ENCODE assay signal across 10 mouse cellular contexts in the genomic region with DNA sequence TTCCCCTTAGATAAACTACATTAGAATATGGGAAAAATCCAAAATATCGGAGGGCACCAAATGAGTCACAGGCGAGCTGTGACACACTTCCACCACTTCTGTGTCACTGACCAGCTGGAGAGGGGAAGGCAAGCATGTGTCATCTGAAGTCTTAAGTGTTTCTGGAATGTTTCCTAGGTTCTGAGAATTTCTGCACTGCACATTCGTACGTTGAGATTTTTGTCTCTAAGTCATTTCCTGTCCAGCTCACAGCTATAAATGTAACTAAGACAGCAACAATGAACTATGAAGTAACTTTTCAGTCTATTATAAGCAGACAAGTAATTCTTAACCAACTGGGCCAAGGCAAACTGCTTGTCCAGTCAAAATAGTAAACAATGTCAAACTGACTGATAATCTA. TPM values are rescaled to one million over a fixed set of nuclear protein-coding genes. Genes with fewer than 3 reads are reported as not detected.
DNase-seq lines count a peak whose midpoint lies in the region; ATAC-seq and TF ChIP-seq lines count a peak whose summit lies in the region.
"Had no signal": no experiment of that assay in that cellular context is flagged by ENCODE, and none has a peak within 500 bp of the region (broad histone marks: within the 10 kb centered on the region; RNA-seq: fewer than 3 reads in every experiment).

No protein-coding gene starts in this region.

- no peak overlapping the region for H3K4me2 ChIP-seq in lung, postnatal 0 days (replicated peaks; ENCODE audit: low read depth, low read length)
- no peak overlapping the region for H3K4me2 ChIP-seq in forebrain, embryonic 12.5 days

- peak; percentile 58; the same call in 1 of the 2 replicates for TF ChIP-seq EP300 in heart, adult 2 months (IDR thresholded peaks at IDR 0.05; ENCODE audit: insufficient read depth, low read depth, low read length)
- peak; percentile 98 for TF ChIP-seq EP300 in lung, postnatal 0 days (IDR thresholded peaks at IDR 0.05)

- peaks cover 38% of the 10 kb centered on the region for H3K36me3 ChIP-seq in heart, adult 2 months (ENCODE audit: control insufficient read depth, insufficient read depth, low read length)
- peaks cover 53% of the 10 kb centered on the region for H3K36me3 ChIP-seq in heart, embryonic 10.5 days
- H3K36me3 ChIP-seq in lung, postnatal 0 days (ENCODE audit: insufficient read depth, low read length): no peaks in the 10 kb centered on the region
- peaks cover 4% of the 10 kb centered on the region for H3K36me3 ChIP-seq in forebrain, embryonic 12.5 days (replicated peaks)

- WGBS in heart, adult 2 months: 6% methylated on average over 4 of the region's 4 CpGs
- WGBS in heart, embryonic 10.5 days: 60% methylated on average over 4 of the region's 4 CpGs
- 16% methylated on average over 4 of the region's 4 CpGs for WGBS in lung, postnatal 0 days
- 88% methylated on average over 4 of the region's 4 CpGs for WGBS in forebrain, embryonic 12.5 days

- H3K27ac ChIP-seq in heart, adult 2 months: peak overlapping the region; percentile 85
- H3K27ac ChIP-seq in heart, embryonic 10.5 days: no peak overlapping the region
- H3K27ac ChIP-seq in embryonic fibroblast, embryonic 13.5 days (ENCODE audit: insufficient read depth, low read length): peak overlapping the region; percentile 86
- H3K27ac ChIP-seq in lung, postnatal 0 days (ENCODE audit: low read length): peak overlapping the region; percentile 79
- H3K27ac ChIP-seq in forebrain, embryonic 12.5 days: no peak overlapping the region

- no peaks in the 10 kb centered on the region for H3K27me3 ChIP-seq in heart, adult 2 months (ENCODE audit: control insufficient read depth, insufficient read depth, low read length)
- no peaks in the 10 kb centered on the region for H3K27me3 ChIP-seq in heart, embryonic 10.5 days (ENCODE audit: insufficient read depth, poor library complexity, severe bottlenecking)
- H3K27me3 ChIP-seq in lung, postnatal 0 days (replicated peaks; ENCODE audit: insufficient read depth, low read length): no peaks in the 10 kb centered on the region
- H3K27me3 ChIP-seq in forebrain, embryonic 12.5 days: no peaks in the 10 kb centered on the region

- peak in 1 of 2 experiments; percentile 26 for DNase-seq in heart, adult 2 months
- no peak for DNase-seq in heart, embryonic 10.5 days (ENCODE audit: low spot score)
- DNase-seq in 416B (ENCODE audit: low read depth): peak; percentile 11
- peak; percentile 97 for DNase-seq in lung, postnatal 0 days (ENCODE audit: low spot score)
- no peak for DNase-seq in left cerebral cortex, adult 9 months (ENCODE audit: low spot score in 2 of 2)
- no peak for DNase-seq in gastrocnemius, adult 18-20 months (ENCODE audit: low spot score)

- TF ChIP-seq POLR2A in heart, adult 2 months (IDR thresholded peaks at IDR 0.05; ENCODE audit: insufficient read depth, low read depth, low read length): no peak
- no peak for TF ChIP-seq POLR2A in embryonic fibroblast, embryonic 13.5 days (IDR thresholded peaks at IDR 0.05; ENCODE audit: low read depth, low read length)

- peak; percentile 95 for ATAC-seq in lung, postnatal 0 days
- no peak for ATAC-seq in forebrain, embryonic 12.5 days (ENCODE audit: low FRiP score)

- H3K79me2 ChIP-seq in heart, adult 2 months (replicated peaks; ENCODE audit: control insufficient read depth, insufficient read depth, low read length): peaks cover 6% of the 10 kb centered on the region

- no peak for TF ChIP-seq CTCF in heart, adult 2 months (IDR thresholded peaks at IDR 0.05)
- no peak for TF ChIP-seq CTCF in embryonic fibroblast, embryonic 13.5 days (IDR thresholded peaks at IDR 0.05; ENCODE audit: borderline replicate concordance, insufficient read depth, low read length)
- TF ChIP-seq CTCF in lung, postnatal 0 days (IDR thresholded peaks at IDR 0.05): no peak

- peaks cover 12% of the 10 kb centered on the region for H3K4me1 ChIP-seq in heart, adult 2 months (ENCODE audit: control insufficient read depth, insufficient read depth, low read length)
- peaks cover 5% of the 10 kb centered on the region; the same call in 1 of the 2 replicates for H3K4me1 ChIP-seq in heart, embryonic 10.5 days
- H3K4me1 ChIP-seq in embryonic fibroblast, embryonic 13.5 days (ENCODE audit: control insufficient read depth, insufficient read depth, low read length): peaks cover 22% of the 10 kb centered on the region
- 0 out of 2 replicates have a peak, but pooled peaks cover 4% of the 10 kb centered on the region for H3K4me1 ChIP-seq in lung, postnatal 0 days (ENCODE audit: insufficient read depth, low read depth, low read length)
- H3K4me1 ChIP-seq in forebrain, embryonic 12.5 days: no peaks in the 10 kb centered on the region

- no peaks in the 10 kb centered on the region for H3K9me3 ChIP-seq in heart, embryonic 10.5 days
- H3K9me3 ChIP-seq in lung, postnatal 0 days (ENCODE audit: low read length): no peaks in the 10 kb centered on the region
- no peaks in the 10 kb centered on the region for H3K9me3 ChIP-seq in forebrain, embryonic 12.5 days

- no peak overlapping the region for H3K9ac ChIP-seq in heart, adult 2 months (ENCODE audit: low read depth, low read length)
- no peak overlapping the region for H3K9ac ChIP-seq in lung, postnatal 0 days (replicated peaks; ENCODE audit: low read depth)
- no peak overlapping the region for H3K9ac ChIP-seq in forebrain, embryonic 12.5 days

- no peak overlapping the region for H3K4me3 ChIP-seq in heart, adult 2 months
- H3K4me3 ChIP-seq in heart, embryonic 10.5 days: no peak overlapping the region
- no peak overlapping the region for H3K4me3 ChIP-seq in embryonic fibroblast, embryonic 13.5 days (ENCODE audit: insufficient read depth, low read length)
- no peak overlapping the region for H3K4me3 ChIP-seq in lung, postnatal 0 days (ENCODE audit: low read depth, low read length)
- H3K4me3 ChIP-seq in forebrain, embryonic 12.5 days (replicated peaks): no peak overlapping the region

- intact Hi-C loops in heart, adult 2 months (cut with DNase I): loop anchor here (5.0 kb wide), 2 partner anchors 35 kb away; no protein-coding TSS in a partner anchor

RNA-seq across cellular contexts. Expression of a gene that starts 37.9 kb away (rescaled TPM):
- 100 to 1,000 TPM; 230 to 250 TPM for total RNA-seq in heart, adult 2 months (2021)
- polyA plus RNA-seq in heart, adult 2 months (2012; rRNA removed): 80.7 and 175 TPM in 2 replicates
- 175 and 176 TPM in 2 replicates for polyA plus RNA-seq in heart, embryonic 10.5 days (2016; fragmentation: Nextera tagmentation; extraction: Ambion mirVana)
- 244 and 317 TPM in 2 replicates for polyA plus RNA-seq in embryonic fibroblast, embryonic 13.5 days (2011; ENCODE audit: insufficient read length, low read depth, missing spikeins)
- 362 and 383 TPM in 2 replicates for polyA plus RNA-seq in lung, postnatal 0 days (2015; fragmentation: Nextera tagmentation; extraction: Ambion mirVana)
- 100 to 1,000 TPM; 222 to 227 TPM for total RNA-seq in gastrocnemius, adult 18-20 months (2021)
- polyA plus RNA-seq in forebrain, embryonic 12.5 days (2016; fragmentation: Nextera tagmentation; extraction: Ambion mirVana): 65.9 and 71.1 TPM in 2 replicates
- total RNA-seq: common myeloid progenitor, adult 5-6 weeks; megakaryocyte, adult 5-6 weeks had no signal

Comparison
In these comparisons a context has a peak if more than half of its experiments do, and no peak if none do; other contexts are left out.
1. H3K27ac ChIP-seq: peak in heart, adult 2 months (single experiment), embryonic fibroblast, embryonic 13.5 days (single experiment) and lung, postnatal 0 days (single experiment); none in heart, embryonic 10.5 days (single experiment) and forebrain, embryonic 12.5 days (single experiment).
2. DNase-seq: peak in 416B (single experiment) and lung, postnatal 0 days (single experiment); none in heart, embryonic 10.5 days (single experiment), left cerebral cortex, adult 9 months (0 of 2) and gastrocnemius, adult 18-20 months (single experiment).